ENCODE assay signal across 11 mouse cellular contexts in genomic region chr14:55576376-55576775, GRCm38 (mm10). TPM values are rescaled to one million over a fixed set of nuclear protein-coding genes. Genes with fewer than 3 reads are reported as not detected.
DNase-seq lines count a peak whose midpoint lies in the region; ATAC-seq lines count a peak whose summit lies in the region.
"Had no signal": no experiment of that assay in that cellular context is flagged by ENCODE, and none has a peak within 500 bp of the region (broad histone marks: within the 10 kb centered on the region; RNA-seq: fewer than 3 reads in every experiment).

No protein-coding gene starts in this region.

- H3K4me1 ChIP-seq in forebrain, embryonic 10.5 days, result peaks cover 29% of the 10 kb centered on the region

- peak; percentile 68 for DNase-seq in layer of hippocampus, adult 9-11 months
- no peak for DNase-seq in layer of hippocampus, postnatal 25 days (ENCODE audit: extremely low spot score in 1 of 2, low spot score in 1 of 2)
- peak; percentile 55 for DNase-seq in gastrocnemius, postnatal 10 days
- peak; percentile 61 for DNase-seq in heart, postnatal 4 days
- DNase-seq in adrenal gland, postnatal 14 days, result no peak
- no peak for DNase-seq in forebrain, embryonic 10.5 days (ENCODE audit: extremely low spot score, low spot score)

- 83% methylated on average over 16 of the region's 16 CpGs for WGBS in forebrain, embryonic 10.5 days

- H3K27me3 ChIP-seq in forebrain, embryonic 10.5 days (ENCODE audit: poor library complexity, severe bottlenecking), result peaks cover 4% of the 10 kb centered on the region; the same call in 1 of the 2 replicates
- H3K27me3 ChIP-seq: Patski; stomach, embryonic 15.5 days had no signal

- H3K27ac ChIP-seq in forebrain, embryonic 10.5 days, result no peak overlapping the region
- H3K27ac ChIP-seq: stomach, embryonic 15.5 days had no signal

- no peaks in the 10 kb centered on the region for H3K9me3 ChIP-seq in forebrain, embryonic 10.5 days
- H3K9me3 ChIP-seq: stomach, embryonic 15.5 days had no signal

- ATAC-seq in megakaryocyte, adult 5-6 weeks (ENCODE audit: poor library complexity, severe bottlenecking), result peak; percentile 55
- ATAC-seq: Patski had no signal

- no peak overlapping the region for H3K4me3 ChIP-seq in forebrain, embryonic 10.5 days
- H3K4me3 ChIP-seq: stomach, embryonic 15.5 days had no signal

- H3K36me3 ChIP-seq in forebrain, embryonic 10.5 days (replicated peaks), result peaks cover 17% of the 10 kb centered on the region

RNA-seq across cellular contexts. Expression of gene Fitm1, which starts 1.0 kb away (rescaled TPM):
- total RNA-seq in layer of hippocampus, postnatal 25 days (2021), result not detected
- 100 to 1,000 TPM; 403 to 446 TPM for total RNA-seq in gastrocnemius, postnatal 10 days (2021)
- 100 to 1,000 TPM; 122 to 152 TPM for total RNA-seq in heart, postnatal 4 days (2021)
- total RNA-seq in megakaryocyte, adult 5-6 weeks (2015), result 0.33 TPM in 1 of 2 replicates, not detected in the other
- total RNA-seq in megakaryocyte, adult 5-6 weeks (2017), result not detected in 2 replicates
- total RNA-seq in adrenal gland, postnatal 14 days (2021), result 0.79 and 2.1 TPM in 2 replicates
- not detected in 2 replicates for polyA plus RNA-seq in forebrain, embryonic 10.5 days (2016; fragmentation: Nextera tagmentation; extraction: Ambion mirVana)
- total RNA-seq: neutrophil, adult 5-6 weeks had no signal
- polyA plus RNA-seq: forebrain, embryonic 11.5 days; Patski had no signal

RNA-seq across cellular contexts. Expression of gene Psme1, which starts 1.5 kb away (rescaled TPM):
- 10 to 100 TPM; 49.3 to 56.6 TPM for total RNA-seq in layer of hippocampus, postnatal 25 days (2021)
- 10 to 100 TPM; 56.3 to 58.7 TPM for total RNA-seq in gastrocnemius, postnatal 10 days (2021)
- total RNA-seq in heart, postnatal 4 days (2021), result 100 to 1,000 TPM; 232 to 244 TPM
- 707 and 794 TPM in 2 replicates for total RNA-seq in megakaryocyte, adult 5-6 weeks (2015)
- total RNA-seq in megakaryocyte, adult 5-6 weeks (2017), result 278 and 305 TPM in 2 replicates
- total RNA-seq in adrenal gland, postnatal 14 days (2021), result 316 and 330 TPM in 2 replicates
- 90.9 and 94.3 TPM in 2 replicates for polyA plus RNA-seq in forebrain, embryonic 10.5 days (2016; fragmentation: Nextera tagmentation; extraction: Ambion mirVana)

RNA-seq across cellular contexts. Expression of gene Emc9, which starts 8.7 kb away (rescaled TPM):
- total RNA-seq in layer of hippocampus, postnatal 25 days (2021), result 10 to 100 TPM; 47.2 to 56.6 TPM
- 10 to 100 TPM; 45.2 to 49.9 TPM for total RNA-seq in gastrocnemius, postnatal 10 days (2021)
- total RNA-seq in heart, postnatal 4 days (2021), result 10 to 100 TPM; 37.3 to 40.1 TPM
- 11.2 and 15.9 TPM in 2 replicates for total RNA-seq in megakaryocyte, adult 5-6 weeks (2015)
- total RNA-seq in megakaryocyte, adult 5-6 weeks (2017), result 8.2 and 10.5 TPM in 2 replicates
- 37.5 and 45.2 TPM in 2 replicates for total RNA-seq in adrenal gland, postnatal 14 days (2021)
- 5.3 and 5.4 TPM in 2 replicates for polyA plus RNA-seq in forebrain, embryonic 10.5 days (2016; fragmentation: Nextera tagmentation; extraction: Ambion mirVana)

RNA-seq across cellular contexts. Expression of gene Psme2, which starts 14.5 kb away (rescaled TPM):
- total RNA-seq in layer of hippocampus, postnatal 25 days (2021), result 10 to 100 TPM; 47.9 to 55.6 TPM
- 10 to 100 TPM; 74.4 to 85.8 TPM for total RNA-seq in gastrocnemius, postnatal 10 days (2021)
- 100 to 1,000 TPM; 127 to 153 TPM for total RNA-seq in heart, postnatal 4 days (2021)
- total RNA-seq in megakaryocyte, adult 5-6 weeks (2015), result 420 and 439 TPM in 2 replicates
- 286 and 332 TPM in 2 replicates for total RNA-seq in megakaryocyte, adult 5-6 weeks (2017)
- total RNA-seq in adrenal gland, postnatal 14 days (2021), result 349 and 376 TPM in 2 replicates
- 154 and 171 TPM in 2 replicates for polyA plus RNA-seq in forebrain, embryonic 10.5 days (2016; fragmentation: Nextera tagmentation; extraction: Ambion mirVana)

RNA-seq across cellular contexts. Expression of gene Rnf31, which starts 15.1 kb away (rescaled TPM):
- 10 to 100 TPM; 36.4 to 41.9 TPM for total RNA-seq in layer of hippocampus, postnatal 25 days (2021)
- total RNA-seq in gastrocnemius, postnatal 10 days (2021), result 10 to 100 TPM; 15.9 to 16.4 TPM
- total RNA-seq in heart, postnatal 4 days (2021), result 10 to 100 TPM; 25.9 to 27.9 TPM
- total RNA-seq in megakaryocyte, adult 5-6 weeks (2015), result 27.2 and 42.8 TPM in 2 replicates
- 20.2 and 25.7 TPM in 2 replicates for total RNA-seq in megakaryocyte, adult 5-6 weeks (2017)
- total RNA-seq in adrenal gland, postnatal 14 days (2021), result 24.8 and 37.7 TPM in 2 replicates
- 20.5 and 21.3 TPM in 2 replicates for polyA plus RNA-seq in forebrain, embryonic 10.5 days (2016; fragmentation: Nextera tagmentation; extraction: Ambion mirVana)

Comparison
In these comparisons a context has a peak if more than half of its experiments do, and no peak if none do; other contexts are left out.
1. DNase-seq: peak in layer of hippocampus, adult 9-11 months (single experiment), gastrocnemius, postnatal 10 days (single experiment) and heart, postnatal 4 days (single experiment); none in layer of hippocampus, postnatal 25 days (0 of 2), adrenal gland, postnatal 14 days (single experiment) and forebrain, embryonic 10.5 days (single experiment).
2. RNA of gene Fitm1, which starts 1.0 kb away (total RNA-seq): 403 to 446 TPM in gastrocnemius, postnatal 10 days and 122 to 152 TPM in heart, postnatal 4 days; 0.79 to 2.1 TPM in adrenal gland, postnatal 14 days, 0.33 TPM in megakaryocyte, adult 5-6 weeks and not detected in layer of hippocampus, postnatal 25 days; every median in the first group is over 10 times any median in the second.